Mouse (Mus musculus): ENCODE data around the gene Sema4d.

The Sema4d gene

GRCm38 (mm10) chr13:51732097-51732664 is 61.4 kb downstream of the Sema4d start:
- DNase-seq (ENCODE audit: low read depth in 2 of 2, low spot score in 2 of 2): no peak

GRCm38 (mm10) chr13:51731474-51731873 is 62.1 kb downstream of the Sema4d start:
- DNase-seq (ENCODE audit: low read depth in 2 of 2, low spot score in 2 of 2): no peak

GRCm38 (mm10) chr13:51729887-51730361 is 63.6 kb downstream of the Sema4d start:
- DNase-seq (ENCODE audit: low read depth in 2 of 2, low spot score in 2 of 2): peak in 1 of 2 experiments; percentile 33

GRCm38 (mm10) chr13:51727364-51727763 is 66.2 kb downstream of the Sema4d start:
- DNase-seq (ENCODE audit: low read depth in 2 of 2, low spot score in 2 of 2): no peak

- no peak for DNase-seq (ENCODE audit: low read depth in 2 of 2, low spot score in 2 of 2)
Observed at GRCm38 (mm10) chr13:51725926-51726574, 67.5 kb downstream of the Sema4d start.

GRCm38 (mm10) chr13:51725446-51725845 is 68.1 kb downstream of the Sema4d start:
- DNase-seq (ENCODE audit: low read depth in 2 of 2, low spot score in 2 of 2): no peak

- no peak for DNase-seq (ENCODE audit: low read depth in 2 of 2, low spot score in 2 of 2)
Observed at GRCm38 (mm10) chr13:51724566-51724965, 69.0 kb downstream of the Sema4d start.

GRCm38 (mm10) chr13:51723114-51723513 is 70.4 kb downstream of the Sema4d start:
- DNase-seq (ENCODE audit: low read depth in 2 of 2, low spot score in 2 of 2): no peak

GRCm38 (mm10) chr13:51720556-51720955 is 73.0 kb downstream of the Sema4d start:
- DNase-seq (ENCODE audit: low read depth in 2 of 2, low spot score in 2 of 2): no peak

GRCm38 (mm10) chr13:51719256-51719655 is 74.3 kb downstream of the Sema4d start:
- no peak for DNase-seq (ENCODE audit: low read depth in 2 of 2, low spot score in 2 of 2)

- no peak for DNase-seq (ENCODE audit: low read depth in 2 of 2, low spot score in 2 of 2)
Observed at GRCm38 (mm10) chr13:51716350-51717263, 76.9 kb downstream of the Sema4d start.

GRCm38 (mm10) chr13:51712022-51712421 is 81.5 kb downstream of the Sema4d start:
- DNase-seq (ENCODE audit: low read depth in 2 of 2, low spot score in 2 of 2): no peak

- DNase-seq (ENCODE audit: low read depth in 2 of 2, low spot score in 2 of 2): no peak
Observed at GRCm38 (mm10) chr13:51710738-51711137, 82.8 kb downstream of the Sema4d start.

GRCm38 (mm10) chr13:51705882-51706854 is 87.4 kb downstream of the Sema4d start:
- no peak for DNase-seq (ENCODE audit: low read depth in 2 of 2, low spot score in 2 of 2)

GRCm38 (mm10) chr13:51703893-51704292 is 89.7 kb downstream of the Sema4d start:
- no peak for DNase-seq (ENCODE audit: low read depth in 2 of 2, low spot score in 2 of 2)

GRCm38 (mm10) chr13:51698318-51698717 is 95.2 kb downstream of the Sema4d start:
- no peak for DNase-seq (ENCODE audit: low read depth in 2 of 2, low spot score in 2 of 2)

- DNase-seq (ENCODE audit: low read depth in 2 of 2, low spot score in 2 of 2): no peak
Observed at GRCm38 (mm10) chr13:51697897-51698296, 95.7 kb downstream of the Sema4d start.

GRCm38 (mm10) chr13:51697455-51697854 is 96.1 kb downstream of the Sema4d start:
- no peak for DNase-seq (ENCODE audit: low read depth in 2 of 2, low spot score in 2 of 2)

- no peak for DNase-seq (ENCODE audit: low read depth in 2 of 2, low spot score in 2 of 2)
Observed at GRCm38 (mm10) chr13:51696481-51696880, 97.1 kb downstream of the Sema4d start.

- DNase-seq (ENCODE audit: low read depth in 2 of 2, low spot score in 2 of 2): no peak
Observed at GRCm38 (mm10) chr13:51688688-51689087, 104.9 kb downstream of the Sema4d start.

- no peak for DNase-seq (ENCODE audit: low read depth in 2 of 2, low spot score in 2 of 2)
Observed at GRCm38 (mm10) chr13:51686966-51687365, 106.6 kb downstream of the Sema4d start.

All from CD8-positive naive resting alpha-beta T cell, adult 2 months (primary cell).